8 mouse cellular contexts compared by ENCODE assay signal in genomic region chr5:117614331-117615024, GRCm38 (mm10).
DNase-seq lines count a peak whose midpoint lies in the region; ATAC-seq lines count a peak whose summit lies in the region.

No protein-coding gene starts in this region.

- DNase-seq in CD4-positive helper T cell, adult 2 months (ENCODE audit: low read depth, low spot score): peak; percentile 45
- peak; percentile 20 for DNase-seq in T-cell, adult 2 months (ENCODE audit: low spot score)
- peak; percentile 59 to 70 for DNase-seq in cerebellum, postnatal 36 days
- peak; percentile 86 for DNase-seq in gastrocnemius, postnatal 10 days
- peak; percentile 89 for DNase-seq in kidney, postnatal 10 days
- DNase-seq in lung, adult 18-20 months: peak; percentile 33 to 48
- peak; percentile 63 to 75 for DNase-seq in right cerebral cortex, adult 2 months (ENCODE audit: low spot score in 2 of 2)

- no peak for ATAC-seq in erythroid progenitor cell, adult 5-6 weeks (replicated peaks; ENCODE audit: low FRiP score, poor library complexity, severe bottlenecking)

Comparison
In these comparisons a context has a peak if more than half of its experiments do, and no peak if none do; other contexts are left out.
1. DNase-seq: peak in every context shown above with its lines; median percentile 89 in kidney, postnatal 10 days; 86 in gastrocnemius, postnatal 10 days; 69 in right cerebral cortex, adult 2 months; 64 in cerebellum, postnatal 36 days; 45 in CD4-positive helper T cell, adult 2 months; 40 in lung, adult 18-20 months; 20 in T-cell, adult 2 months.